Mouse (Mus musculus) CH12.LX (cell line): Measurements from ENCODE around the gene Kif26a. TPM values are rescaled to one million over a fixed set of nuclear protein-coding genes. Genes with fewer than 3 reads are reported as not detected.

Source experiments
- DNase-seq: peaks from one replicate; pipeline ENCODE4 v3.0.0-alpha.2; 2013; ENCODE audit errors: extremely low read depth
- H3K27ac ChIP-seq: 2 replicates; pipeline ENCODE4 v1.5.1; 2012; ENCODE audit warnings: low read depth, mild to moderate bottlenecking, control low read depth, moderate library complexity; ENCODE audit not compliant: insufficient read depth
- H3K27me3 ChIP-seq: replicated peaks from 2 replicates; pipeline ENCODE3; 2012; ENCODE audit warnings: inconsistent platforms
- H3K36me3 ChIP-seq, 2 experiments: replicated peaks in 1 of 2; 2 replicates each; pipeline versions ENCODE3 to v1.6.1; 2012; ENCODE audit warnings: inconsistent platforms in 1 of 2, low read length in 1 of 2, mild to moderate bottlenecking in 1 of 2, mixed read lengths in 1 of 2, moderate library complexity in 1 of 2; ENCODE audit not compliant: control insufficient read depth in 1 of 2, insufficient read depth in 1 of 2
- H3K4me1 ChIP-seq, 2 experiments: 2 replicates each; pipeline ENCODE4 v1.6.1; 2012; ENCODE audit warnings: inconsistent platforms in 1 of 2, moderate library complexity in 1 of 2; ENCODE audit not compliant: insufficient read depth in 2 of 2, control insufficient read depth in 1 of 2
- H3K4me2 ChIP-seq: 2 replicates; pipeline ENCODE4 v1.6.1; 2012; ENCODE audit warnings: low read depth, mild to moderate bottlenecking, control low read depth; ENCODE audit not compliant: poor library complexity, insufficient read depth, severe bottlenecking
- H3K4me3 ChIP-seq, 3 experiments: fragments of 150-350 bp in 1 of 3; sonication (generic) in 1 of 3; replicated peaks in 1 of 3; 2 replicates each; pipeline versions ENCODE3 to v1.5.1; 2011 to 2012; ENCODE audit warnings: low read depth in 2 of 3, low read length in 2 of 3, mild to moderate bottlenecking in 2 of 3, moderate library complexity in 2 of 3, control low read depth in 1 of 3, improper control_type of control experiment in 1 of 3, inconsistent platforms in 1 of 3, mixed read lengths in 1 of 3; ENCODE audit not compliant: poor library complexity in 1 of 3
- H3K79me2 ChIP-seq: replicated peaks from 2 replicates; pipeline ENCODE4 v1.6.1; 2012; ENCODE audit warnings: mild to moderate bottlenecking, moderate library complexity; ENCODE audit not compliant: control insufficient read depth, poor library complexity, insufficient read depth, severe bottlenecking; ENCODE audit errors: extremely low read depth
- H3K9ac ChIP-seq: 2 replicates; pipeline ENCODE4 v1.6.1; 2012; ENCODE audit warnings: low read depth, mild to moderate bottlenecking, control low read depth, moderate library complexity; ENCODE audit not compliant: insufficient read depth
- H3K9me3 ChIP-seq: replicated peaks from 2 replicates; pipeline ENCODE3; 2012; ENCODE audit warnings: low read length, inconsistent platforms, mixed read lengths
- BHLHE40 ChIP-seq: IDR thresholded peaks from 2 replicates; pipeline ENCODE4 v1.6.1; 2011; ENCODE audit warnings: mild to moderate bottlenecking, low read depth, low read length, improper control_type of control experiment
- CHD2 ChIP-seq: IDR thresholded peaks from 2 replicates; pipeline ENCODE4 v1.6.1; 2011; ENCODE audit warnings: low read length, improper control_type of control experiment
- CTCF ChIP-seq, 2 experiments: IDR thresholded peaks in 1 of 2; conservative IDR thresholded peaks in 1 of 2; 2 replicates each; pipeline ENCODE4 v1.5.1; 2011 to 2012; ENCODE audit warnings: low read depth in 2 of 2, low read length in 2 of 2, improper control_type of control experiment in 1 of 2, inconsistent platforms in 1 of 2, mild to moderate bottlenecking in 1 of 2, moderate library complexity in 1 of 2
- E2F4 ChIP-seq: IDR thresholded peaks from 2 replicates; pipeline ENCODE4 v1.6.1; 2011; ENCODE audit warnings: low read depth, low read length, improper control_type of control experiment; ENCODE audit not compliant: insufficient replicate concordance
- EP300 ChIP-seq: IDR thresholded peaks from 2 replicates; pipeline ENCODE4 v1.6.1; 2011; ENCODE audit warnings: low read length, improper control_type of control experiment
- ETS1 ChIP-seq: conservative IDR thresholded peaks from 2 replicates; pipeline ENCODE4 v1.6.1; 2012; ENCODE audit warnings: low read depth, mild to moderate bottlenecking, inconsistent platforms, low read length, improper control_type of control experiment, moderate library complexity
- HCFC1 ChIP-seq: IDR thresholded peaks from 2 replicates; pipeline ENCODE4 v1.6.1; 2012; ENCODE audit warnings: low read depth, mild to moderate bottlenecking, inconsistent platforms, low read length, improper control_type of control experiment
- IRF4 ChIP-seq: IDR thresholded peaks from 2 replicates; pipeline ENCODE4 v1.6.1; 2014; ENCODE audit warnings: low read depth, mild to moderate bottlenecking, inconsistent platforms, low read length, improper control_type of control experiment
- JUN ChIP-seq: IDR thresholded peaks from 2 replicates; pipeline ENCODE4 v1.6.1; 2011; ENCODE audit warnings: low read depth, mild to moderate bottlenecking, low read length, improper control_type of control experiment, moderate library complexity; ENCODE audit not compliant: insufficient read depth
- JUND ChIP-seq: conservative IDR thresholded peaks from 2 replicates; pipeline ENCODE4 v1.6.1; 2011; ENCODE audit warnings: low read depth, low read length, improper control_type of control experiment
- MAFK ChIP-seq: IDR thresholded peaks from 2 replicates; pipeline ENCODE4 v1.6.1; 2011; ENCODE audit warnings: low read length, improper control_type of control experiment; ENCODE audit not compliant: insufficient replicate concordance
- MAX ChIP-seq: IDR thresholded peaks from 2 replicates; pipeline ENCODE4 v1.6.1; 2011; ENCODE audit warnings: low read length, improper control_type of control experiment
- MAZ ChIP-seq: IDR thresholded peaks from 2 replicates; pipeline ENCODE4 v1.6.1; 2012; ENCODE audit warnings: low read depth, mild to moderate bottlenecking, inconsistent platforms, low read length, improper control_type of control experiment, moderate library complexity
- MXI1 ChIP-seq: IDR thresholded peaks from 2 replicates; pipeline ENCODE4 v1.6.1; 2011; ENCODE audit warnings: mild to moderate bottlenecking, low read depth, low read length, improper control_type of control experiment
- MYC ChIP-seq: IDR thresholded peaks from 2 replicates; pipeline ENCODE4 v1.6.1; 2011; ENCODE audit warnings: low read depth, mild to moderate bottlenecking, improper control_type of control experiment, low read length
- NRF1 ChIP-seq: IDR thresholded peaks from 2 replicates; pipeline ENCODE4 v1.6.1; 2014; ENCODE audit warnings: low read depth, mild to moderate bottlenecking, inconsistent platforms, low read length, improper control_type of control experiment, moderate library complexity
- POLR2A ChIP-seq: IDR thresholded peaks from 2 replicates; pipeline ENCODE4 v1.6.1; 2011; ENCODE audit warnings: low read depth, mild to moderate bottlenecking, improper control_type of control experiment, low read length
- POLR2AphosphoS2 ChIP-seq: IDR thresholded peaks from 2 replicates; pipeline ENCODE4 v1.6.1; 2011; ENCODE audit warnings: low read depth, low read length, improper control_type of control experiment
- RAD21 ChIP-seq: IDR thresholded peaks from 2 replicates; pipeline ENCODE4 v1.6.1; 2011; ENCODE audit warnings: low read depth, mild to moderate bottlenecking, low read length, improper control_type of control experiment, moderate library complexity
- SIN3A ChIP-seq: IDR thresholded peaks from 2 replicates; pipeline ENCODE4 v1.6.1; 2012; ENCODE audit warnings: low read length, improper control_type of control experiment, inconsistent platforms
- TCF12 ChIP-seq: IDR thresholded peaks from 2 replicates; pipeline ENCODE4 v1.6.1; 2014; ENCODE audit warnings: low read depth, mild to moderate bottlenecking, inconsistent platforms, low read length, improper control_type of control experiment
- UBTF ChIP-seq: IDR thresholded peaks from 2 replicates; pipeline ENCODE4 v1.6.1; 2012; ENCODE audit warnings: low read depth, mild to moderate bottlenecking, inconsistent platforms, low read length, improper control_type of control experiment, moderate library complexity
- USF1 ChIP-seq: IDR thresholded peaks from 2 replicates; pipeline ENCODE4 v1.6.1; 2014; ENCODE audit warnings: low read depth, mild to moderate bottlenecking, inconsistent platforms, low read length, improper control_type of control experiment
- USF2 ChIP-seq: conservative IDR thresholded peaks from 2 replicates; pipeline ENCODE4 v1.6.1; 2011; ENCODE audit warnings: low read depth, low read length, improper control_type of control experiment
- ZC3H11A ChIP-seq: IDR thresholded peaks from 2 replicates; pipeline ENCODE4 v1.6.1; 2012; ENCODE audit warnings: low read depth, mild to moderate bottlenecking, inconsistent platforms, low read length, improper control_type of control experiment
- ZKSCAN1 ChIP-seq: IDR thresholded peaks from 2 replicates; pipeline ENCODE4 v1.6.1; 2012; ENCODE audit warnings: low read depth, inconsistent platforms, low read length, improper control_type of control experiment, borderline replicate concordance
- ZMIZ1 ChIP-seq: IDR thresholded peaks from 2 replicates; pipeline ENCODE4 v1.6.1; 2012; ENCODE audit warnings: low read depth, mild to moderate bottlenecking, inconsistent platforms, low read length, improper control_type of control experiment
- ZNF384 ChIP-seq: IDR thresholded peaks from 2 replicates; pipeline ENCODE4 v1.6.1; 2012; ENCODE audit warnings: low read depth, low read length, improper control_type of control experiment, inconsistent platforms
- dilution Hi-C: fragments of 300-500 bp; cut with MboI; formaldehyde crosslinking; loops from 2 replicates; pipeline ENCODE4 v1.14.3; 2020; ENCODE audit warnings: low sequenced_read_pairs; ENCODE audit not compliant: extremely low pct_unique_long_range_greater_than_20kb, extremely low pct_ligation_motif_present
- in situ Hi-C: fragments of 300-500 bp; cut with MboI; formaldehyde crosslinking; loops from 3 replicates; pipeline ENCODE4 v1.14.3; 2019; ENCODE audit warnings: low sequenced_read_pairs, low pct_ligation_motif_present, low pct_unique_long_range_greater_than_20kb, mixed read lengths
- polyA plus RNA-seq: library from polyadenylated mRNA; unstranded; fragments of >175 nt; gene quantifications from 2 replicates; pipeline ENCODE4 v1.2.1, GENCODE M21; 2012; ENCODE audit warnings: low read depth; ENCODE audit not compliant: insufficient read length
- total RNA-seq, 2 experiments: library from RNA; depleted of rRNA; stranded (reverse); fragments of 300-350 nt in 1 of 2; fragments of >200 nt in 1 of 2; gene quantifications; 2 replicates each; pipeline ENCODE4 v1.2.3; 2012 to 2014

Kif26a gene
- total and polyA plus RNA-seq, 3 experiments: not detected

DNA sequence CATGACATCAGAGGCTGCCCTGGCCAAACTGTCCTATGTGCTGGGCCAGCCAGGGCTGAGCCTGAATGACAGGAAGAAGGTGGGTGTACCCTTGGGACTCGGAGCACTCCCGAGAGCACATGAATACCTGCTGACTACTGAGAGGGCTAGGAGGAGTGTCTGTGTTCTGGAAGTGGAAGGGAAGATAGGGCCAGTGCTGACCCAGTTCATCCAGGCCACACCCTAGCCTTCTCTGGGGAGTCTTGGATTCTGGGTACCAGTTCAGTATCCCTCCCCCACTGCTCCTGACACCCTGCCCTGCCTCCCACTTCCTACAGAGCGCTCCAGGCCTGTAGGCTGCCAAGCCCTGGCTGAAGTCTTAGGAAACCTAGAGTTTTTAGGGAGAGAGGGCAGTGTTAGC is 24.8 kb upstream of the Kif26a start:
- dilution Hi-C loops (no loop called here), in situ Hi-C loops (no loop called here)
- Histone ChIP-seq H3K79me2 (no peaks in the 10 kb centered on the region), H3K4me2 (no peak overlapping the region), H3K27ac (no peak overlapping the region), H3K9ac (no peak overlapping the region), H3K27me3 (peaks cover 85% of the 10 kb centered on the region), H3K4me3 (no peak overlapping the region), H3K9me3 (no peaks in the 10 kb centered on the region), H3K4me1 (peaks cover 3 to 10% of the 10 kb centered on the region in 2 experiments; a peak in 1 of 4 replicates), H3K36me3 (no peaks in the 10 kb centered on the region)
- DNase-seq: no peak
- TF ChIP-seq CHD2 (no peak), EP300 (no peak), ZC3H11A (no peak), E2F4 (no peak), CTCF (conservative IDR thresholded peaks at IDR 0.05 in 1 of 2, IDR thresholded peaks at IDR 0.05 in 1 of 2; ENCODE audit: low read depth in 2 of 2, low read length in 2 of 2) (no peak), JUND (no peak), ZMIZ1 (no peak), MAFK (no peak), MAZ (no peak), TCF12 (no peak), POLR2AphosphoS2 (no peak), IRF4 (no peak), UBTF (no peak), SIN3A (no peak), ZKSCAN1 (no peak)

DNA sequence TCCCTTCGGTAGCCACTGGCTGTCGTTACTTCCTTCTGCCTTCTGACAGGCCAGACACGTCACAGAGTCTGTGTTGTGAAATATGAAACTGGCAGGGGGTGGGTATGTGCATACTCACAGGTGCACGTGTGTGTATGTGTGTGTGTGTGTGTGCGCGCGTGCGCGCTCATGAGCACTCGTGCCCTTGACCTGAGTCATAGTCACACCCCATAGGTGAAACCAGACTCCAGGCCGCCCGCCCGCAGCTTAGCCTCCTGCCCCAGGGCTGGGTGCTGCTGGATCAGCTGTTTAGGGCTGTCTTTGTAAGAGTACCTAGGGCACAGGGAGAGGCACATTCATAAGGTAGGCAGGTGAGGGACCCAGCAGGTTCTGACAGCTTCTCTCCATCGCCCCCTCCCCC is 20.1 kb upstream of the Kif26a start:
- Histone ChIP-seq H3K79me2 (no peaks in the 10 kb centered on the region), H3K27ac (no peak overlapping the region)
- TF ChIP-seq BHLHE40 (peak; percentile 97), MYC (no peak), RAD21 (no peak), E2F4 (no peak), USF2 (no peak), ETS1 (peak; percentile 44), POLR2A (no peak), USF1 (no peak), JUN (no peak), ZNF384 (no peak), MXI1 (peak; percentile 52; the same call in 1 of the 2 replicates), NRF1 (peak; percentile 50; the same call in 1 of the 2 replicates), EP300 (no peak), SIN3A (peak; percentile 54; the same call in 1 of the 2 replicates), MAX (peak; percentile 51), CHD2 (no peak), CTCF (conservative IDR thresholded peaks at IDR 0.05 in 1 of 2, IDR thresholded peaks at IDR 0.05 in 1 of 2; ENCODE audit: low read depth in 2 of 2, low read length in 2 of 2) (no peak), JUND (no peak), HCFC1 (no peak), ZMIZ1 (no peak)
- TF ChIP-seq, all 38 proteins: peak for 6
- dilution Hi-C loops (no loop called here), in situ Hi-C loops (no loop called here)
- no peak for DNase-seq
- Histone ChIP-seq H3K36me3 (no peaks in the 10 kb centered on the region), H3K9me3 (peaks cover 3% of the 10 kb centered on the region), H3K9ac (no peak overlapping the region), H3K4me3 (no peak overlapping the region), H3K4me2 (no peak overlapping the region), H3K4me1 (peaks cover 12 to 20% of the 10 kb centered on the region in 2 experiments), H3K27me3 (peaks cover 73% of the 10 kb centered on the region)
